Mouse (Mus musculus) MEL (cell line): Measurements from ENCODE around the gene Arl15.

Experiments
- MAX ChIP-seq: IDR thresholded peaks from 2 replicates; pipeline ENCODE4 v1.6.1; 2011; ENCODE audit warnings: low read length, improper control_type of control experiment
- NRF1 ChIP-seq: IDR thresholded peaks from 2 replicates; pipeline ENCODE4 v1.6.1; 2014; ENCODE audit warnings: low read depth, mild to moderate bottlenecking, inconsistent platforms, low read length, improper control_type of control experiment, moderate library complexity; ENCODE audit not compliant: poor library complexity, insufficient read depth, severe bottlenecking
- POLR2A ChIP-seq, 2 experiments: IDR thresholded peaks; 2 replicates each; pipeline ENCODE4 v1.6.1; 2011 to 2012; ENCODE audit warnings: low read length in 2 of 2, mild to moderate bottlenecking in 2 of 2, control low read depth in 1 of 2, improper control_type of control experiment in 1 of 2, low read depth in 1 of 2, moderate library complexity in 1 of 2; ENCODE audit not compliant: control insufficient read depth in 1 of 2, insufficient read depth in 1 of 2, poor library complexity in 1 of 2
- ZMIZ1 ChIP-seq: IDR thresholded peaks from 2 replicates; pipeline ENCODE4 v1.6.1; 2012; ENCODE audit warnings: low read depth, mild to moderate bottlenecking, inconsistent platforms, low read length, improper control_type of control experiment, moderate library complexity
- ZNF384 ChIP-seq: IDR thresholded peaks from 2 replicates; pipeline ENCODE4 v1.6.1; 2012; ENCODE audit warnings: low read depth, mild to moderate bottlenecking, inconsistent platforms, low read length, improper control_type of control experiment

GRCm38 (mm10) chr13:113880564-113881171, 86.4 kb downstream of the Arl15 start:
- TF ChIP-seq POLR2A (IDR thresholded peaks at IDR 0.05; ENCODE audit: control insufficient read depth in 1 of 2, insufficient read depth in 1 of 2, low read depth in 1 of 2, low read length in 2 of 2, poor library complexity in 1 of 2) (no peak), NRF1 (no peak), MAX (no peak), ZMIZ1 (no peak), ZNF384 (no peak)
